Mouse (Mus musculus) intestine, embryonic 16.5 days (tissue): ENCODE measurements around the gene Qpct. TPM values are rescaled to one million over a fixed set of nuclear protein-coding genes. Genes with fewer than 3 reads are reported as not detected.

Source experiments
- ATAC-seq: fragments of 200-750 bp; cut with Nextera tagmentation; 2 replicates; pipeline ENCODE4 v1.8.0; 2017; ENCODE audit warnings: moderate TSS enrichment, moderate library complexity
- H3K27ac ChIP-seq: fragments of 300-500 bp; sonication (generic); 2 replicates; pipeline ENCODE4 v1.5.1; 2014; ENCODE audit warnings: mild to moderate bottlenecking, low read length
- H3K27me3 ChIP-seq: fragments of 300-500 bp; sonication (generic); replicated peaks from 2 replicates; pipeline ENCODE4 v1.6.1; 2014; ENCODE audit warnings: low read length, control low read depth, mixed read lengths; ENCODE audit not compliant: control insufficient read depth, insufficient read depth
- H3K36me3 ChIP-seq: fragments of 300-500 bp; sonication (generic); 2 replicates; pipeline ENCODE4 v1.6.1; 2014; ENCODE audit warnings: low read length, control low read depth; ENCODE audit not compliant: control insufficient read depth, insufficient read depth
- H3K4me1 ChIP-seq: fragments of 300-500 bp; sonication (generic); 2 replicates; pipeline ENCODE4 v1.6.1; 2014; ENCODE audit warnings: low read length, control low read depth, mixed read lengths; ENCODE audit not compliant: control insufficient read depth, insufficient read depth
- H3K4me2 ChIP-seq: fragments of 300-500 bp; sonication (generic); 2 replicates; pipeline ENCODE4 v1.6.1; 2014; ENCODE audit warnings: low read depth, low read length, control low read depth
- H3K4me3 ChIP-seq: fragments of 300-500 bp; sonication (generic); 2 replicates; pipeline ENCODE4 v1.5.1; 2014; ENCODE audit warnings: mild to moderate bottlenecking, low read length
- H3K9ac ChIP-seq: fragments of 300-500 bp; sonication (generic); 2 replicates; pipeline ENCODE4 v1.6.1; 2014; ENCODE audit warnings: low read depth, low read length
- H3K9me3 ChIP-seq: fragments of 300-500 bp; sonication (generic); 2 replicates; pipeline ENCODE4 v1.6.1; 2016; ENCODE audit warnings: low read length, control low read depth; ENCODE audit not compliant: control insufficient read depth
- WGBS: fragments of 180-500 bp; shearing (Covaris S2); extraction: QIAGEN DNeasy Blood & Tissue Kit; methylation state at CpG from one replicate; pipeline ENCODE4 v1.1.7; 2014; 5-methylcytosine and 5-hydroxymethylcytosine counted together
- polyA plus RNA-seq: library from polyadenylated mRNA; unstranded; fragments of >200 nt; fragmentation: Nextera tagmentation; extraction: Ambion mirVana; gene quantifications from 2 replicates; pipeline ENCODE4 v1.2.1, GENCODE M21; 2015

Qpct gene
- polyA plus RNA-seq, 1 experiment from 2014 or later, result 13.3 TPM

- H3K4me2 ChIP-seq, result no peak overlapping the region
- no peaks in the 10 kb centered on the region for H3K9me3 ChIP-seq
- H3K36me3 ChIP-seq, result no peaks in the 10 kb centered on the region
- no peak overlapping the region for H3K4me3 ChIP-seq
- H3K27ac ChIP-seq, result no peak overlapping the region
- H3K9ac ChIP-seq, result no peak overlapping the region
- 79% methylated on average over 4 of the region's 4 CpGs for WGBS
- no peak for ATAC-seq
- no peaks in the 10 kb centered on the region for H3K27me3 ChIP-seq
- no peaks in the 10 kb centered on the region for H3K4me1 ChIP-seq
Measured at GRCm38 (mm10) chr17:79024544-79024943, 27.2 kb upstream of the Qpct start.

- 79% methylated on average over 3 of the region's 3 CpGs for WGBS
- no peak for ATAC-seq
Measured at GRCm38 (mm10) chr17:79029226-79029625, 22.5 kb upstream of the Qpct start.

GRCm38 (mm10) chr17:79031569-79031968, 20.1 kb upstream of the Qpct start:
- no peaks in the 10 kb centered on the region for H3K4me1 ChIP-seq
- WGBS, result 87% methylated on average over 5 of the region's 5 CpGs
- no peaks in the 10 kb centered on the region for H3K36me3 ChIP-seq
- no peak overlapping the region for H3K4me2 ChIP-seq
- H3K9ac ChIP-seq, result no peak overlapping the region
- H3K27me3 ChIP-seq, result no peaks in the 10 kb centered on the region; the same call in 1 of the 2 replicates
- H3K4me3 ChIP-seq, result no peak overlapping the region
- no peak overlapping the region for H3K27ac ChIP-seq
- no peak for ATAC-seq
- no peaks in the 10 kb centered on the region for H3K9me3 ChIP-seq

More at GRCm38 (mm10) chr17:79029226-79029625, 22.5 kb upstream of the Qpct start:
- no peaks in the 10 kb centered on the region; the same call in 1 of the 2 replicates for H3K27me3 ChIP-seq
- no peak overlapping the region for H3K9ac ChIP-seq
- H3K27ac ChIP-seq, result no peak overlapping the region
- H3K4me3 ChIP-seq, result no peak overlapping the region
- no peak overlapping the region for H3K4me2 ChIP-seq
- no peaks in the 10 kb centered on the region for H3K4me1 ChIP-seq
- no peaks in the 10 kb centered on the region for H3K9me3 ChIP-seq
- no peaks in the 10 kb centered on the region for H3K36me3 ChIP-seq

GRCm38 (mm10) chr17:79032782-79033181, 18.9 kb upstream of the Qpct start:
- no peak for ATAC-seq
- no peak overlapping the region for H3K4me3 ChIP-seq
- H3K27ac ChIP-seq, result no peak overlapping the region
- 82% methylated on average over 4 of the region's 4 CpGs for WGBS
- H3K4me2 ChIP-seq, result no peak overlapping the region
- H3K9ac ChIP-seq, result no peak overlapping the region
- no peaks in the 10 kb centered on the region for H3K4me1 ChIP-seq
- H3K27me3 ChIP-seq, result no peaks in the 10 kb centered on the region; the same call in 1 of the 2 replicates
- H3K9me3 ChIP-seq, result no peaks in the 10 kb centered on the region
- H3K36me3 ChIP-seq, result no peaks in the 10 kb centered on the region

- H3K9ac ChIP-seq, result no peak overlapping the region
- no peak overlapping the region for H3K27ac ChIP-seq
- H3K4me1 ChIP-seq, result no peaks in the 10 kb centered on the region
- H3K36me3 ChIP-seq, result no peaks in the 10 kb centered on the region
- no peak for ATAC-seq
- no peak overlapping the region for H3K4me2 ChIP-seq
- no peak overlapping the region for H3K4me3 ChIP-seq
- H3K9me3 ChIP-seq, result no peaks in the 10 kb centered on the region
- H3K27me3 ChIP-seq, result no peaks in the 10 kb centered on the region
Measured at GRCm38 (mm10) chr17:79039660-79040059, 12.0 kb upstream of the Qpct start.

GRCm38 (mm10) chr17:79043705-79044104, 8.0 kb upstream of the Qpct start:
- no peak for ATAC-seq
- Histone ChIP-seq H3K4me1 (no peaks in the 10 kb centered on the region), H3K9ac (no peak overlapping the region), H3K27ac (no peak overlapping the region), H3K4me3 (no peak overlapping the region), H3K27me3 (no peaks in the 10 kb centered on the region), H3K9me3 (no peaks in the 10 kb centered on the region), H3K4me2 (no peak overlapping the region), H3K36me3 (no peaks in the 10 kb centered on the region)
- 92% methylated on average over 2 of the region's 2 CpGs for WGBS

- peak overlapping the region; percentile 95 for H3K4me2 ChIP-seq
- peak overlapping the region; percentile 61 for H3K4me3 ChIP-seq
Measured at GRCm38 (mm10) chr17:79052088-79052812, 544 bp downstream of the Qpct start.

GRCm38 (mm10) chr17:79058271-79058670, 6.6 kb downstream of the Qpct start:
- no peak overlapping the region for H3K4me3 ChIP-seq
- H3K4me1 ChIP-seq, result no peaks in the 10 kb centered on the region
- no peaks in the 10 kb centered on the region for H3K9me3 ChIP-seq
- no peak overlapping the region for H3K4me2 ChIP-seq
- H3K36me3 ChIP-seq, result no peaks in the 10 kb centered on the region
- WGBS, result 62% methylated on average over 6 of the region's 6 CpGs
- no peak overlapping the region for H3K9ac ChIP-seq
- H3K27ac ChIP-seq, result no peak overlapping the region
- ATAC-seq, result no peak
- H3K27me3 ChIP-seq, result peaks cover under 1% of the 10 kb centered on the region; the same call in 1 of the 2 replicates

More at GRCm38 (mm10) chr17:79052088-79052812, 544 bp downstream of the Qpct start:
- Histone ChIP-seq H3K27me3 (peaks cover 4% of the 10 kb centered on the region; the same call in 1 of the 2 replicates), H3K27ac (no peak overlapping the region), H3K9ac (peak overlapping the region; percentile 65), H3K36me3 (no peaks in the 10 kb centered on the region), H3K9me3 (no peaks in the 10 kb centered on the region), H3K4me1 (no peaks in the 10 kb centered on the region)
- ATAC-seq, result peak; percentile 92
- under 1% methylated on average over 45 of the region's 45 CpGs for WGBS

GRCm38 (mm10) chr17:79060221-79060620, 8.5 kb downstream of the Qpct start:
- Histone ChIP-seq H3K27ac (no peak overlapping the region), H3K36me3 (no peaks in the 10 kb centered on the region), H3K9me3 (no peaks in the 10 kb centered on the region), H3K9ac (no peak overlapping the region), H3K27me3 (no peaks in the 10 kb centered on the region), H3K4me2 (no peak overlapping the region), H3K4me1 (no peaks in the 10 kb centered on the region), H3K4me3 (no peak overlapping the region)
- WGBS, result 63% methylated on average over 5 of the region's 5 CpGs
- no peak for ATAC-seq
